Mouse (Mus musculus): ENCODE data around the gene Arhgef7. TPM values are rescaled to one million over a fixed set of nuclear protein-coding genes. Genes with fewer than 3 reads are reported as not detected.

Arhgef7 gene
- total RNA-seq, 4 experiments from 2014 or later: 98.8 to 109 (median 103) TPM

DNA sequence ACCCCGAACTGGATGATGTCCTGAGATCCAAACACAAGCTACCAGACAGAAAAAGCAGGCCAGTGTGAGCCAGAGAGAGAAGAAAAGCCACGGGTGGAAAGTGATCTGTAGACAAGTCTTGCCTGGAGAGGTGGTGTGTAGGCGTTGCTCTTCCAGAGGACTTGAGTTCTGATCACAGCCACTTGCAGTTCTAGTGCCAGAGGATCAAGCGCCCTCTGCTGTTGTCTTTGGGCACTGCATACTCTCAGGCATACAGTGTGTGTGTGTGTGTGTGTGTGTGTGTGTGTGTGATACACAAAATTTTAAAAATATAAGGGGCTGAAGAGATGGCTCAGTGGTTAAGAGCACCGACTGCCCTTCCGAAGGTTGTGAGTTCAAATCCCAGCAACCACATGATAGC, 15.3 kb upstream of the Arhgef7 start:
- no peak for DNase-seq (ENCODE audit: low spot score in 2 of 2)

DNA sequence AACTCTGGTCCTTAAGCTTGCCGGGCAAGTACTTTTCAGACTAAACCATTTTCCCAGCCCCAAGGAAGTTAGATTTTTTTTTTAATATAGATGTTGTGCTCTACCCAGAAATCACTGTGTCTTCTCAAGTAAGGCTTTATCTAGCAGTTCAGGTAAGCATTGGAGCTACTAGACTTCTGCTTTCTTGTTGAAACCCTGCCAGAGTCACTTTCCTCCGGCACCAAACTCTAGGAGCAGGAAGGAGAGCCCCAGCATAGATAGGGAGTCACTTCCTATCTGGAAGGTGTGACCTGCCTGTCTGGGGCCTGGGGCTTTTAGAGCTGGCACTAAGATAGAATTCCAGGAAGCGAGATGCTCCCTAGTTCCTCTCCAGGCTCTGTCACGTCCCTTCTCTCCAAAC, 10.3 kb upstream of the Arhgef7 start:
- DNase-seq (ENCODE audit: low spot score in 2 of 2): no peak

DNA sequence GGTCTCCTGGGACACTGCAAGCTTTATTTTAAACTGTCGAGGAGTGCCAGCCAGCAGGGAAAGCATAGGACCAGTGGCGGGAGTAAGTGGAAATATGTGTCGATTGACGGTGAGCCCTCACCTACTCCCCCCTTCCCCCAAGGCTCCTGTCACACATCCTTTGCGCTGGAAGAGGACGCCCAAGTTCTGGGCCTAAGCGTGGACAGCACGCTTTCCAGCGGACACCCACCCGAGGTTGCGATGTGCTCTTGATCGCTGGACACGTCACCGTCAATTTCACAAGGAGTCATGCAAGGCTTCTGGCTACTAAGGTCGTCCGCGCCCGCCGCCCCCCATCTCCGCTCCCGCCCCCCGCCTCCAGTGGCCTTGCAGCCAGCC, 259 bp upstream of the Arhgef7 start:
- DNase-seq (ENCODE audit: low spot score in 2 of 2): no peak

DNA sequence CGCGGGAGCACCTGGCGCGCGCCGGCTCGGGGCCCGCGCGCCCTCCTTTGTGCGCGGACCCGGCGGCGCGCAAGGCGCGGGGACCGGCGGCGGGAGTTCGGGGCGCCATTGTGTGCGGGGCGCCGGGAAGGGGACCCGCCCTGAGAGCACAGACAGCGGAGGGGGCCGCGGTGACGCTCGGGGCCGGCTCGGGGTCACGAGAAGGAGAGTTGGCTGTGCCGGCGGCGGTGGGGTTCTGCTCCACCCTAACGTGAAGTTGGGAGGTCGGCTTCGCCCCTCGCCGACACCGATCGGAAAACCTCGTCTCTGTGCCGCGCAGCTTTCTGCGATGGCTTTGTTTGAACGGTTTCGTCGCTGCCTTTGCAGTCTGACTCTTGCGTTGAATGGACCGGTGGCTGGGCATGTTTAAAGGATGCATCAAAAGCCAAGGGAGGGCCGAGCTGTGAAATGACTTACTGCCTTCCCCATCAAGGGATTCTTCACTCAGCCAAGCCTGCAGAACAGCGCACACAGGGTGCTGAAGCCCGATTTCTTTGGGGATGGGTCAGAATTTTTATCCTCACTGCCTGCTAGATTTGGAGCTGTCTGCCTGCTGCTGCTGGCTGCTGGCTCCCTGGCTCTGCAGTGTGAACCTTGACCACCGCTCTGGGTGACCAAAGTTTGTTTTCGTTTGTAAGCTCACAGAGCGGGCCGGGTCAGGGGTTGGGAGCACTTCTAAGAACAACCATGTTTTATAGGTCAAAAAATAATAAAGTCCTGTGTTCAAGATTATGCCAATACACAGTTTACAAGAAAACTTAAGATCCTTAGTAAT, 1.2 kb downstream of the Arhgef7 start:
- peak in 1 of 2 experiments; percentile 42 for DNase-seq (ENCODE audit: low spot score in 2 of 2)

DNA sequence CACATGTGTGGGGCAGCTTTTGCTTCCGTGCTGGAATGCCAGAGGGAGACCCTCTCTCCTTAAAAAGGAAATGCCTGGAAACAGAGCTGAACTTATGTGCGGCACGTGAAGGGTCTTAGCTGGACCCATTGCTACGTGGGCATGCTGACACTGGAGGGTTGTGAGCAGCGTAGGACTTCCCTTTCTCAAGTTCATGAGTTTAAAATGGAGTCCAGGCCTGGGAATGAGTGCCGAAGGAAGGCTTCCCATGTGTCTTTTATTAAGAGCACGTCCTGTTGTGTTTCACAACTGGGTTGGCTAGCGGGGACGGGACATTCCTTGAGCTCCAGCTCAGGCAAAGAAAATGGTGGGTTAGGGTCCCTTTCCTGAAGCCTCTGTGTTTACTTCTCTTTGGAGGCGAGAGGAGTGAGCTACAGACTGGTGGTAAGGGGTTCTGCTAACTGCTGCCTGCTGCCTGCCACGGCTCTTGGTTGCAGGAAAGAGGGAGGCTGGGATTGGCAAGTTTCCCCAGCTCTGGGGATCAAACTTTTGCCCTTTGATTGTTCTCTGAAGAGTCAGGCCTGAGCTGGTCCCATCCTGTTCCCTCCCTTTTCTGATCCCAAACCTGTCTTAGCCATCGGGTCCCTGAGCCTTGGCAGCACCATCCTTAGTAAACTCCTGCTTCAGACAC, 2.9 kb downstream of the Arhgef7 start:
- no peak for DNase-seq (ENCODE audit: low spot score in 2 of 2)

DNA sequence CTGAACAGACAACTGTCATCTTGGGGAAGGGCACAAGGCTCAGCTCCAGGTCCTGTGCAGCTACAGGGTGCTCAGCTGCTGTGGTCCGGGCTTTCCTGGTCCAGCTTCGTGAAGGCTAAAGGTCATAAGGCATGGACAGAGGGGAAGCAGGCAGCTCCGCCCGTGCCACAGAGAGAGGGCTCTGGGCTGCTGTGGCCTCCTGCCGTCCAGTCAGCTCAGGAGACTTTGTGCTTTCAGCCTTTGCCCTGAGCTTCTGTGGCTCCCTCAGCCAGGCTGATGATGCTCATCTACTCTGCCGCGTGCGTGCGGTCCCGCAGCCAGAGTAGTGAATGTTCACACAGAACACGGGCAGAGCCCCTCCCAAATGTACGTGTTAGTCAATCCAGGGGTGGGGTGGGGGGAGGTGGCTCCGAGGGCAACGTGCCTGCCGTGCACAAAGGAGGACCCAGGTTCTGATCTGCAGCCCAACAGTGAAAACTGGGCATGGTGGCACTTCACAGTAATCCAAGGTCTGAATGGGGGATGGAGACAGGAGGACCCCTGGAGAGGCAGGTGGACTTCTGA, 8.2 kb downstream of the Arhgef7 start:
- DNase-seq (ENCODE audit: low spot score in 2 of 2): no peak

DNA sequence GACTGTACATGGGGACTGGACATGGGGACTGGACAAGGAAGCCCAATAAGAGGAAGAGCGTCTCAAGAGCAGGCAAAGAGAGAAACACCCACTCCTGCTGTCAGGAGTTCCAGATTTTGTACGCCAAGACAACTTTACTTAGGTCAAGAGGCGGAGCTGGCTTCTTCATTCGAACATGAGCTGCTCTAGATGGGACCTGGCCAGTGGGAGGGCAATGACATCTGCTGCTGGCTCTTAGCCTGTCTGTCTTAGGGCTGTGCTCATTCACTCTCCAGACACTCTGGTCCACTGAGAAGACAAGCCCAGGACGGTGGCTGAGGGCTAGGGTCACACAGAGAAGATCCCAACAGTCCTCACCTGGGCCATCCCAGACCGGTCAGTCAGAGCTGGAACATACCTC, 9.6 kb downstream of the Arhgef7 start:
- no peak for DNase-seq (ENCODE audit: low spot score in 2 of 2)

DNA sequence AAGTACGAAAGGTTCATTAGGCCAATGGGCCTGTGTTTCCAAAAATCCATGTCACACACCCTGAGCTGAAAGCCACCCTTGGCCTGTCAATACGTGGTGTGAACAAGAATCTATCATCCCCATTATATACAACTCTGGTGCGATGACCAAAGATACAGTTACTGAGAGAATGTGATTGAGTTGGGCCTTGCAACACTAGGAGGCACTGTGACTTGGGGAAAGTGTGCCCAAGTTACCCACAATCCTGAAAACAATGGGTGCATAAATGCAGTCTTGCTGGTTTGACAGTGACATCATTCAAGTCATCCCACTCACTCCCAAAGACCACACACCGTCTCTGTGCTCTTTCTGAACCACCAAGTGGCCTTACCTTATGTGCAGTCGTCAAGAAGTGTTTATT, 11.6 kb downstream of the Arhgef7 start:
- no peak for DNase-seq (ENCODE audit: low spot score in 2 of 2)

DNA sequence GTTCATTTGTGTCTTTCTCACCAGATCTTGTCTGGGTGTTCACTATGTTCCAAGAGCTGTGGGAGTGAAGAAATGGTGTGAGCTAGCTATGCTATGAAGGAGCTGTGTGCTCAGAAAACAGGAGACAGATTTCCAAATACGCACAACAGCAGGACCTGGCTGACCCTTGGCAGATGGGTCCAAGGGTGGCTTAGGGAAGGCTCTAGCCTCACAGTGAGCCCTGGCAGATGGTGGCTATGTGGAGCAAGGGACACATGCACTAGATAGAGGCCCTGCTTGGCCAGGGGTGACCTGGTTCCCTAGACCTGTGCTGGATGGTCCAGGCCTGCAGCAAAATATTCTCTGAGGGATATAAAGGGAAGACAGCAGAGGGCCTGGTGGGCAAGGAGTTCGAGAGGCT, 13.3 kb downstream of the Arhgef7 start:
- DNase-seq (ENCODE audit: low spot score in 2 of 2): no peak

DNA sequence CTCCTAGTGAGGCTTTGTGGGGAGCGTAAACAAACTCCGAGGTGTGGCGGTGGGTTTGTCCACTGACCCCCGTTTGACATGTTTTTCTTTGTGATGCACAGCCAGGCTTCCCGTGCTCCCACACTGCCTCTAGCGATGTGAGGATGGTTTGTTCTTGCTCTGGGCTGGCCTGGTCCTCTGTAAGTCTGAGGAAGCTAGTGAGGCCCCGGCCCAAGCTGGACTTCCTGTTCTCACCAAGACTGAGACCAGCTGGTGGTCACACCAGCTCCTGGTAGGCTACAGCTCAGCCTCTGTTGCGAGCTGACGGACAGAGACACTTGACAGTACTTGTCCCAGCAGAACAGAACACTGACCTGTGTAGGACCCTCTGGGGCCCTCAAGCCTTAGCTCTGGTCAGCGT, 16.1 kb downstream of the Arhgef7 start:
- no peak for DNase-seq (ENCODE audit: low spot score in 2 of 2)

DNA sequence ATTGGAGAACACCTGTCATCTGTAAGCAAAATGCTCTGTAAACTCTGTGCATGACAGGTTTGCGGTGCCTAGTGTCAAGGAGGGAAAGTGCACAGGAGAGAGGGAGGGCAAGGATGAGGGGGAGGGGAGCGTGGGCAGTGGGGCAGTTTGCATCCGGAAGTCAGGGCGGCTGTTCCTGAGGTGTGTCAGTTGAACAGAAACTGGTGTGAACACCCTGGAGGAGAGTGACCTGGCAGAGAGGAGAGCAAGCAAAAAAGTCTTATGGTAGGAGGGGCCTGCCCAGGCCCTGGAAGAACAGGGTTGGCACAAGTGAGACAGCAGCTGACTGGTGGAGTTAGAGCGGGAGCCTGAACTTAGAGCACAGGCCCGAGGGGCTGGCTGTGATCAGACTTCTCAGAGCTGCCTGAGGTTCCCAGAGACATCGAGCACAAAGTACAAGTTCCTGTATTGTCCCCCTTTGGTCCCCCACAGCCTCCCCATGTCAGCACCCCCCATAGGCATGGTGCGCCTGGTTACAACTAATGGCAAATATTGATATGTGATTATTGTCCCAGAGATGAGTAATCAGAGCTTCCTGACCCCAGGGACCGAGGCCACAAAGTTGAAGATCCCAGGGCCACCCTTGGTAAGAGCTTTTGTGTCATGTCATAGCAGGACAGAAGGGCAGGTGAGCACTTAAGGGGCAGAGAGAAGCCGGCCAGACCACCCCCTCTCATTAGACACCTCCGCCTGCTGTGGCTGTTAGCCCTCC, 19.5 kb downstream of the Arhgef7 start:
- DNase-seq (ENCODE audit: low spot score in 2 of 2): no peak

DNA sequence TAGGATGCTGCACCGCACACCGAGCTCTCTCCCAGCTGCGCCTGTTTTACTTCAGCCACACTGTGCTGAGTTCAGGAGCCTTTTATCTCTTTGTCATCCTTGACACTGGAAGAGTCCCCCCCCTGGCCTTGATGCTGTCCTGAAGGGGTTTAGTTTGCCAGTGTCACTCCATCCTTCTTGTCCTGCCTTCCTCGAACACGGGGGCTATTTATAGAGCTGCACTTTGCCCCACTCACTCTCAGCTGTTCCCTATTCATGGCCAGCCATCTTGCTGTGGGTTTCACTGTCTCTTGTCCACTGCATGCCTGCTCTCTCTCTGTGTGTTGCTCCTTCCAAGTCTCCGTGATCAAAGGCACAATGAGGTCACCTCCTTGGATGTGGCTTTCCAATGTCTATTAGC, 22.0 kb downstream of the Arhgef7 start:
- no peak for DNase-seq (ENCODE audit: low spot score in 2 of 2)

DNA sequence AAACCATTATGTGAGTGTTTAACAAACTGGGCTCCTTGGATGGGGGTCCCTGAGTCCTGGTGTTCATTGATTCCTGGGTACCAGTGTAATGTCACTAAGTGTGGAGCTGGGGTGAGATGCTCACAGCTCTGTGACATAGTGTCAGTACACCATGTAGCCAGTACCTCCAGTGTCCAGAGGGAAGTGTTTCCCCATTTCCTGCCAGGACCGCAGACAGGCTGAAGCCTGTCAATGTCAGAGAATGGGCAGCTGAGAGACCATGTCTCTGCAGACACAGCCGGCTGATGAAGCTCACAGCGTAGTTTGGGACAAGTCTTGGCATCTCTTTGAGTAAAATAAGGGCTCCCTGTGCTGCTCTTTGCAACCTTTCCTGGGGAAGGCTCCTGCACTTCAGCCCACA, 24.8 kb downstream of the Arhgef7 start:
- no peak for DNase-seq (ENCODE audit: low spot score in 2 of 2)

DNA sequence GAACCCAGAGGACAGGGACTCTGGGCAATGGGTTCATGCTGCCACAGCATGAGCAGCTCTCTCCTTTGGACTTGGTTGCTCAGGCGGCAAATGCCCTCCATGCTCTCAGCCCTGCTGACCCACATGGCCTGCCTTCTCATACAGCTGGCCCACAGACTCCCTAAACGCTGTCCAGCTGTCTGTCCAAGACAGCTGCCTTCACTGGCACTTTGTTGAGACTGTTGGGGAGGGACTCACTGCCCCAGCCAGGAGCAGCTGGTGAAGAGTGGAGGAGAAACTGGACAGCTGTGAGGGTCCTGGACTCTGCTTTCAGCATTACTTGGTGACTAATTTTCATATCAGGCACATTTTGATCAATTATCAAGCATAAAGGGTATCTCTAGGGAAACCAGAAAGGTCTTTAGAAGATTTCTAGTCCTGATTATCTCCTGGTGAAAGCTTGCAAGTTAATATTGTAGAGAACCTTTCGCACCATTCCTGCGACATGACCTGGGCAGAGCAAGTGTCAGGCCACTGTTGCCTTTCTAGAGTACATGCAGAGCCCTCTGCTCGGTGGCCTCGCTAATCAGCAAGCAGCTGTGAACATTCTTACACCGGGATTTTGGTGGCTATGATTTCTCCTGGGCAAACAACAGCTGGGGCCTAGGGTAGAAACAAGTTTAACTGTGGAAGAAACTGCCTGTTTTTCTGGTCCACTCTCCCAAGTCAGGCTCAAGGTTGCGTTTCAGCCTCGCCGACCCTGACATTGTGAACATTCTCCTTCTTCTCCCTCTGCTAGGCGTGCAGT, 25.8 kb downstream of the Arhgef7 start:
- DNase-seq (ENCODE audit: low spot score in 2 of 2): no peak

DNA sequence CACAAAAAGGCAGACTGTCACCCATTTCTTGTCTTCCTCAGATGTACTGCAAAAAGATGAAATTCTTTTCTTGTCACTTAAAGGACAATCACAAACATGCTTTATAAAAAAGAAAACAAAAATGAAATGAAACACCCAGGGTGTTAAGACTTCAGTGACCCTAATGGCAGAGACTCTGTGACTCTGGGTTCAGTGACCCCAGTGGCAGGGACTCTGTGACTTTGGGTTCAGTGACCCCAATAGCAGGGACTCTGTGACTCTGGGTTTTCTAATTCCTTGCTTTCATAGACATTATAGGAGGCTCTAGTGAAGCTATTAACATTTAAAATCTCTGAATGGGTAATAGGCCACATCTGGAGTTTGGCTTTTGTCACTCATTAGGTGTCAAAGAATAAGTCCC, 27.2 kb downstream of the Arhgef7 start:
- DNase-seq (ENCODE audit: low spot score in 2 of 2): no peak

DNA sequence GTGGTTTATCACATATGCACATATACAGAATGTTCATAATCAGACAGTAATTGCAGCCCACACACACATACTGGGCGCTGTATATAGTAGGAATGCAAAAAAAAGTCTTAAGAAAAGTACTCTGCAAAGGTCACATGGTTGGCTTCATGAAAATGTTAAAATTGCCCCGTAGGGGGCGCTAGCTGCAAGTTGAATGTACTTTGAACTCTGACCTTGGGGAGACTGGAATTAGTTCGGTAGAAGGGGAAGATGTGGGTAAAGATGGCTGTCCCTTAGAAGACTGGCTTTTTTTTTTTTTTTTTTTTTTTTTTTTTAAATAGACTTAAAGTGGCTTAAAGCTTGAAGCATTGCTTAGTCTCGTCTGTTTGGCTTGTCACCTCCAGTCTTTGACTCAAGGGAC, 28.4 kb downstream of the Arhgef7 start:
- DNase-seq (ENCODE audit: low spot score in 2 of 2): no peak

DNA sequence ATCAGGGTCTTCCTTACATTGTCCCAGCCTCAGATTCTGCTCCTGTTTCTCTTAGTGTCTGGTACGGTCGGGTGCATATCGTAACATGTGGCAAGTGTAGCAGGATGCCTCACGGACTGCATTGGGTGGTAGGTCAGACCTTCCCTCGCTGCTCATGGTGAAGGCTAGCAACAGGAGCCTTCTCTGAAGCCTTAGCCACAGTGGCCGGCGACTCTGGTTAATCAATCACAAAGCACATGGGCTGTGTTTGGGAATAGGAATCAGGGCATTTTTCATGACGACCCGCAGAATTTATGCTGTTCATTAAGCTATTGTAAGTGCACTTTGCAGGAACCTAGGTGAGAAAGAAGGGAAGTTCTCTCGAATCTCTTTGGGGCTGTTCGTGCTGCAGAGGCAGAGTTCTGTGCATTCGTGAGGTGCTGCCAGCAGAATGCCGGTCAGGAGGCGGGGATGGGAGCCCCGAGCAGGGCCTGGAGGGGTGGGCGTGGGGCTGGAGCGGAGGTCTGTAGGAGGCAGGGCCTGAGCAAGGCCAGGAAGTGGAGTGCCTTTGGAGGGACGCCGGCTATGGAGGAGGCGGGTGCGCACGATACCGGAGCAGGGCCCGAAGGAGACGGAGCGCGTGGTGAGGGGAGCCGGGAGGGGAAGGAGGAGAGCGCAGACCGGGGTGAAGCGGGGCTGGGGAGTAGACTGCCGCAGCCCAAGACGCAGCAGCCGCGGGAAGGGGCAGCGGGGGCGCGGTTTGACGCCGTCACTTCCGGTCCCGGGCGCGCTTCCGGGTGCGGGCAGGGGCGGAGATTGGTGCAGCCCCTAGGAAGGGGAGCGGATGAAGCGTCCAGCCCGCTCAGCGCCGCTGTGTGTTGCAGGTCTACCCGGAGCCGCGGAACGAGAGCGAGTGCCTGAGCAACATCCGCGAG, 30.3 kb downstream of the Arhgef7 start:
- peak; percentile 81 to 83 for DNase-seq (ENCODE audit: low spot score in 2 of 2)

DNA sequence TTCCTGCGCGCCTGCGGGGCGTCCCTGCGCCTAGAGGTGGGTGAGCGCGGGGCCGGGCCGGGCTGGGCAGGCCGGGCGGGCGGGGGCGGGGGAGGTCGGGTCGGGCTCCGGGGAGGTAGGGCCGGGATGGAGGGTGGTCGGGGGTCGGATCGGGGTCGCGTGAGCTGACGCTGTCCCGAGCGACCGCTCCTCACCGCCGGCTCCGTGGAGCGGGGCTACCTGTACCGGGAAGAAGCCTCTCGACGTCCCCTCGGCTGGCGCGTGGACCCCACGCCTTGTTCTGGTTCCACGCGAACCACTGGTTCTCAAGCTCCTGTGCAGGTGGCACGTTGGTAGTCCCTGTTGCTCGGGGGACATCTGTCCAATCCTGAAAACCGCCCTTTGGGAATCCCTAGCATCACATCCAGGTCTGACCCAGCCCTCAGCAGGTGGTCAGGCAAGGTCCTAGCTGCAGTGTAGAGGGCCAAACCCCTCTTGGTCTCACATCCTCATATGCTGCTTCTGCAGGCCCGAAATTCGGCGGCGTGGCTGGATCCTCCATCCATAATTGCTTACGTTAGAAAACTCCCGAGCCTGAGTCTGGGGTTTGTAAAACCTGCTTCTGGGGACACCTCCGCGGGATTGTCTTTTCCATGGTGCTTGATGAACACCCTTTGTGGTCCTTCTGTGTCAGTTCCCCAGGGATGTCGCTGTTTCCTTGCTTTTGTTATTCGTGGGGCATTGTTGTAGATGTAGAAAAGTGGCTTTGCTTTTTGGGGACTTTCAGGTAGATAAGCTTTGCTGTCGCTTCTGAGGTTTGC, 31.2 kb downstream of the Arhgef7 start:
- DNase-seq (ENCODE audit: low spot score in 2 of 2): no peak

DNA sequence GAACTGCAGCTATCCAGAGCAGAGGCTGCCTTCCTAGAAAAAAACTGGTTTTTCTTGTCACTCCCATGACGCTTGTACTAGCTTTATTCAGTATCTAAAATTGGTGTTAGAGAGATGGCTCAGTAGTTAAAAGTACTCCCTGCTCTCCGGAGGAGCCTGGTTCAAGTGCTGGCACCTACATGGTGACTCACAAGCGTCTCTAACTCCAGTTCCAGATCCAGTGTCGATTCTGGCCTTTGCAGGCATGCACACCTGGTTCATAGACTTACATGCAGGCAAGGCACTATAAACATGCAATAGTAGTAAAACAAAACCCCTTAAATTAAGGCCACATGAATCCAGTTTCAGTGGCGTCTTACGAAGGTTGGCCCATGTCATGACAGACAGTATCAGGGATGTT, 34.0 kb downstream of the Arhgef7 start:
- DNase-seq (ENCODE audit: low spot score in 2 of 2): no peak

All from left cerebral cortex, adult 8-10 months (tissue).